Mouse (Mus musculus) lung, adult 2 months (tissue): ENCODE measurements around the gene Mdm2.

Source experiments
- CTCF ChIP-seq: fragments of 200-500 bp; IDR thresholded peaks from 2 replicates; pipeline ENCODE4 v1.5.1; 2011; ENCODE audit warnings: mild to moderate bottlenecking, low read length, control low read depth; ENCODE audit not compliant: insufficient read depth
- POLR2A ChIP-seq: fragments of 200-500 bp; IDR thresholded peaks from 2 replicates; pipeline ENCODE4 v1.6.1; 2011; ENCODE audit warnings: low read depth, mild to moderate bottlenecking, control low read depth, low read length, borderline replicate concordance; ENCODE audit errors: extremely low read depth

DNA sequence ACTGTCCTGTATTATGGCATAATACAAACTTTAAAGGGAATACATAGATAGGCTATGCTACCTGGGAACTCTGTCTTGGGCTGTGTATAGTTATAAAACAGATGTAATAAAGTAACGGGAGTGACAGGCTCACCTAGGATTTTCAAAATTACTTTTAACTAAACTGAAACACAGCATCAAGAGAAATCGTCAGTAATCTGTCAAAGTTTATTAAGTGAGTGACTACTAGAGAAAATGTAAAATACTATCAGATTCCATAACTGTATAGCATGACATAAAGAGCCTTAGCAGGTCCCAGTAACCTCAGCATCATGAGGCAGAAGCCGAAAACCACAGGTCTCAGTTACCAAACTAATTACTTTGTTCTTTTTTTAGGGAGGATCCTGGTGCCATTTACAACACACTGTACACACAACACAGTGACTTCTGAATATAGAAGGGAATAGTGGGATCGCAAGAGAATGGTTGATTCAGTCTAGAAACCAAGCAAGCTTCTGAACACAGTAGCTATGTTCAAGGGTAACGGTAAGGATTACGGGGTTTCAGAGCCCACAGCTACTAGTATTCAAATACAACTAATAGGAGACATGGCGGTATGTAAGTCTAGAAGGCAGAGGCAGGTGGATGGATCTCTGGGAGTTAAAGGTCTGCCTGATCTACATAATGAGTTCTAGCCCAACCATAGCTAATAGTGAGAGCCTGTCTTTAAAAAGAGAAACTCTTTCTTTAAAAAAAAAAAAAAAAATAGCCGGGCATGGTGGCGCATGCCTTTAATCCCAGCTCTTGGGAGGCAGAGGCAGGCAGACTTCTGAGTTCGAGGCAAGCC is 12.0 kb downstream of the Mdm2 start:
- TF ChIP-seq CTCF (no peak), POLR2A (no peak)
